Mouse (Mus musculus): ENCODE data around the gene Dpf2.

DNA sequence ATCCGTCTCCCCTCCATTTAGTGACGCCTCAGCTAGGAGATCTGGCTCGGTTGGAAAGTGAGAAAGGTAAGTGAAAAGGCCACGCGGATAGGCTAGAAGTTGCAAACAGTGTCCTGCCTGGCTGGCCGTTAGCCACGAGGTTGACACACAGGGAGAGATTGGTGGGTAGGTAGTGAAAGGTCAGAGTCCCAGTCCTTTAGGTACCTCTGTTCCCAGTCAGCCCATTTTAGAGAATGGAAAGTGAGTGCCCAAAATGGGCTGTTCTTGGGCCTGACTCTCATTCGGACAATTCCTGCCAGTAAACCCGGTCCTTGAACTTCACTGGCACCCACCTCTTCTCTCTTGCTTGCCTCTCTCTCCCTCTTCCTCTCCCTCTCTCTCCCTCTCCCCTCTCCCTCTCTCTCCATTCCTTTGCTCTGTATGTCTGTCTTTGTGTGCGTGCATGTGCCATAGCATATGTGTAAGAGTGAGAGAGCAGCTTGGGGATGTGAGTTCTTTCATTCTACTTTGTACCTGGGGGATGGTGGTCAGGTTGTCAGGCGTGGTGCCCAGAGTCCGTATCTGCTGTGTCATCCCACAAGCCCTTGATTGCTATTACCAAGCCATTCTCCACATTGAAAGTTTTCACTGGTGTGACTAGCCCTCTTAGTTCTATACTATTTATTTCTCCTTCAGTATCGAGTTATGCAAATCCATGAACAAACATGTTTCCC, at the start of gene Dpf2:
- TF ChIP-seq TAL1 (conservative IDR thresholded peaks at IDR 0.05; ENCODE audit: low read depth, low read length), result no peak
- TF ChIP-seq CTCF (IDR thresholded peaks at IDR 0.05; ENCODE audit: low read depth, low read length), result no peak
- TF ChIP-seq GATA1 (IDR thresholded peaks at IDR 0.05; ENCODE audit: borderline replicate concordance, low read length), result no peak
- no peak for TF ChIP-seq POLR2AphosphoS5 (IDR thresholded peaks at IDR 0.05; ENCODE audit: insufficient replicate concordance, low read depth, low read length)
- no peak for TF ChIP-seq GATA2 (IDR thresholded peaks at IDR 0.05; ENCODE audit: borderline replicate concordance, low read depth, low read length)

Measured in G1E (cell line).